Mouse (Mus musculus): ENCODE data around the gene Lmbrd1.
"Not testable (repeated sequence)": the region's sequence is repeated elsewhere in the genome, so short reads cannot be mapped to it uniquely, and the experiment has no call there.

Lmbrd1 gene

DNA sequence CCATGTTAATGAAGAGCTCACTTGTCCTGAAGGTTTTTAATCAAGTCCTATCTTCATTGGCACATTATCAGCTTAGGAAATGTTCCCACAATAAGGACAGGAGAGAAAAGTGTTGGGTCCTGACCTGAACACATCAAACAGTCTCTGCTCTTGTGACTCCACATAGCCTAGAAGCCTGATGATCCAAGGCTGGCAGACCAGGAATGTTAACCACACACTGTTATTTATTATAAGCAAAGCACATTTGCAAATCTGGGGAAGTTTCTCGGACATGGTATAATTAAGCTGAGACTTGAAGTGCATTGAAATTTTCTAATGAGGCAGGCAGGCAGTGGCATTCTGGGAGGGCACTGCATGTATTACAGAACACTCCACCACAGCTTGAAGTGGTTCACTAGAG, 41.8 kb downstream of the Lmbrd1 start:
- no peak for DNase-seq (ENCODE audit: low read depth, low spot score)

DNA sequence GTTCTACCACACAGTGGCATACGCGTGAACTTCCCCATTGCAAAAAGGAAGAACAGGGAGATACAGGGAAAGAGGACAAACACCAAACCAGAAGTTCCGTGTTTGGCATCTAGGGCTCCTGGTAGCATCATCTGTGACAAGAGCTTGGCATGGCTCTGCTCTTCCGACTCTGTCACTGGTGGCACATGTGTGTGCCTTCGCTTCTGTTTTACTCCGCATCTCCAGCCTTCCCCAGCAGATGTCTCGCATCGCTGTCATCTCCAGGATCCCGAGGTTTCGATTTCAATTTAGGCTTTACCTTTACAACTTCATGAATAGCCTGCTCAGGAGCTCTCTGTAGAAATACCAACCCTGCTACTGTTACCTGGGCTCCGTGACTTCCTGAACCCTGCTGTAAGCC, 51.4 kb downstream of the Lmbrd1 start:
- DNase-seq (ENCODE audit: low read depth, low spot score) = no peak

DNA sequence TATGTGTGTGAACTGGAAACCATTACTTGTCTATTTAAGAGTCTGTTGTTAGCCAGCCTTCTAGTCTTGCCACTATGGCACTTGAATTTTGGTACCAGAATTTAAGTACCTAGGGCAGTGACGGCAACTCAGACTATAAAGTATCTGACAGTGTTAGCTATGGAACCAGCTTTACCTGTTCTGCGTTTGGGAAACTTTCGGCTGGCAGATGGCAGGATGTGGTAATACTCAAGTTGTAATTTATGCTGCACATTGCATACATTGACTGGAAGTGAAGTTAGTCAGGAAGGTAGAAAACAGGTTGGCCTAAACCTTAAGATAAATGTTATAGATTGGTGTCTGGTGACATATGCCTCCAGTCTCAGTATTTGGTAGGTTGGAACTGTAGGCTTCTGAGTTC, 53.9 kb downstream of the Lmbrd1 start:
- DNase-seq (ENCODE audit: low read depth, low spot score) = no peak

DNA sequence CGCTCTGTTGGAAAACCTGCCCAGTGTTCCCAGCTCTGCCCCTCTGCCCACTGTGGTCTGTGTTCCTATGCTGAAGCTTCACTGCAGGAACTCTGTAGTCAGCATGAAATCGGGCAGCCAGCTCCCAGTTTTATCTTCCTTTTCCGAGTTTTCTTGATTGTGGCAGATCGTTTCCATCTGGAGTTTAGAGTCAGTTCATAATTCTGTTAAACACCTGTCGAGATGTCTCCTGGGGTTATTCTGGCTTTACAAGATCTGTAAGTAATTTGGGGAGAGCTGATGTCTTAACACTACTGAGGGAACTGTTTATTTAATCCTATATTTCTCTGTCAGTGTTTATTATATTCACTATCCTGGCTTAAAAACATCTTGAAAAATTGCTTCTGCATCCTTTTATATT, 56.4 kb downstream of the Lmbrd1 start:
- no peak for DNase-seq (ENCODE audit: low read depth, low spot score)

DNA sequence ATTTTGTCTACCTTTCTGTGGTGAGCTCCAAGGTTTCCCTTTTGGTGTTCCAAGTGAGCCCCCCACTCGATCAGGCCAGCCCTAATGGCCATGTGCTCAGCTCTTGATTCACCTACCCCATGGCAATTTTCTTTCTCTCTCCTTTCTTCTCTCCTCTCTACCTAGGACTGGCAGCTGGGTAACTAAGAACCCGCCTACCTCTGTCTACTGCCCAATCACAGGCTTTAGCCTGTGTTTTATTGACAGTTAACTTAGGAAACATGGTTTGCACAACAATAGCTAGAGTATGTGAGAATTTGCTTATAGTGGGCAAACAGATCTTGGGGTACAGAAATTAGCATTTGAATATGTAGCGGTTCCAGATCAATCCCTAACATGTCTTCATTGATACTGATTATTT, 62.5 kb downstream of the Lmbrd1 start:
- DNase-seq (ENCODE audit: low read depth, low spot score) = no peak

DNA sequence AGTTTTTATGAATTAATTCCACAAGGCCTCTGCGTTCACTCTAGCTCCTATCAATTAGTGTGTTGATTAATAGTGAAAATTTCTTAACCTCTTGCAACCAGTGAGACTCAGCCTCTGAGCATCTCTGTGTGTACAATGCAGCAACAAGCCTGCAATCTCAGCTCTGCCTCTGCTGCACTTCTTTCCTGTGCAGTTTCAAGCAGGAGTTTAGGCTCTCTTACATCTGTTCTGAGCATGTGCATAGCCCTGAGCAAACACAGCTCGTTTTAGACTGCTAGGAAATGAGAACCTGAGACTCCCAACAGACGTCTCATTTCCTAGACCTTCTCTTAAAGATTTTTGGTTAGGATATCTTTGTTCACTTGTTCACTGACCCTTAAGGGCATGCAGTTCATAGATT, 63.1 kb downstream of the Lmbrd1 start:
- DNase-seq (ENCODE audit: low read depth, low spot score) = no peak

DNA sequence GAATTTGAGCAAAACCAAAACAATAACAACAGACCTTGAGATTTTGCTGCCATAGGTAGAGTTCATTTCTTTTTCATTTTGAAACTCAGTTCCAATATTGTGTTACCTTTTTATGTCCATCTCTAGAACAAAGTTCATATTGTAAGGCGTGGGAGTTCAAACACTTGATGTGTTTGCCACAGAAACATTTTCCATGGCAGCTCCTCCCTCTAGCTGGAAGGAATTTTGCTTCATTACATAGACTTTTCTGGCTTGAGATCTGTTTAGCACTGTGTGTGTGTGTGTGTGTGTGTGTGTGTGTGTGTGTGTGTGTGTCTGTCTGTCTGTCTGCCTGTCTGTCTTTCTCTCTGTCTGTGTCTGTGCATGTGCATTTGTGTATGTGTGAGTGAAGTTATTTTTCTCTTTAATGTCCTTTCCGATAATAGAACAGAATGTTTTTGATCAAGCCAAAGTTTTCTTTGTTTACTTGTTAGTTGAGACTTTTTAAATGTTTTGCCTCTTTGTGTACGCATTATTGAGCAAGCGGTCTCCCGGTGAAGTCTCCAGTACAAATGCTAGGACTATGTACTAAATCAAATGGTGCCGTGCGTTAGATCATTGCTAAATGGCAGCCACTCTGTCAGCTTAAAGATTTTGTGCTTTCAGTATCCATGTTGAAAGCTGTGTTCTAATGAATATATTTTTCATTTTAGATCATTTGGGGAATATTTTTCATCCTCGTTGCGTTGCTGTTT, 64.9 kb downstream of the Lmbrd1 start:
- DNase-seq (ENCODE audit: low read depth, low spot score) = no peak

DNA sequence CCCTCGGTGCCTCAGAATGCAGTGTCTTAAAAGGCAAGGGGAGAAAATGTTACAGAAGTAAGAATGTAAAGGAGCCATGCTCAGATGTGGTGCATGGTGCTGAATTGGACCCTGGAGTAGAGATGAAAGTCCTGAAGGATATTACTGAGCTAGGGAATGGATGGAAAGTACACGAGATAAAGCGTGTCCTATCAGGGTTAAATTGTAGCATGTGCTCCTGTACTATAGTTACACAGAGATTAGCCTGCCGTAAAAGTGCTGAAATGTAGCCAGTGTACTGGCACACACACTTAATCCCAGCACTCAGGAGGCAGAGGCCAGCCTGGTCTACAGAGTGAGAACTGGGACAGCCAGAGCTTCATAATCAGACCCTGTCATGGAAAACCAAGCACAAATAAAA, 74.3 kb downstream of the Lmbrd1 start:
- DNase-seq (ENCODE audit: low read depth, low spot score) = no peak

DNA sequence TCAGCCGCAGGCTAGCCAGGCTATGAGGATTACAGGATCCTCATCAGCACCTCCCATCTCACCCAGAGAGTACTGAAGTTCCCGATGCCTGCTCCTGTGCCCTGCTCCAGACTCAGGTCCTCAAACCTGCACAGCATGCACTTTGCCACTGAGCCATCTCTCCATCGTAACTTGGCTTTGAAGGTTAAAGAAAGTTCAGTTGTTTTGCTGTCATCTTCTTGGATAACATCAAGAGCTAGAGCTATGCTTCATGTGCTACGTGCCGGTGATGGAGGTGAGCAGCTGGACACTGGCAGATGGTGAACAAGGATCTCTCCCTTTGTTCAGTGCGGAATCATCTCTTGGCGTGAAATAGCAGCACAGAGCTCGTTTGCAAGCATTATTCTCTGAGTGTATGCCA, 80.1 kb downstream of the Lmbrd1 start:
- no peak for DNase-seq (ENCODE audit: low read depth, low spot score)

DNA sequence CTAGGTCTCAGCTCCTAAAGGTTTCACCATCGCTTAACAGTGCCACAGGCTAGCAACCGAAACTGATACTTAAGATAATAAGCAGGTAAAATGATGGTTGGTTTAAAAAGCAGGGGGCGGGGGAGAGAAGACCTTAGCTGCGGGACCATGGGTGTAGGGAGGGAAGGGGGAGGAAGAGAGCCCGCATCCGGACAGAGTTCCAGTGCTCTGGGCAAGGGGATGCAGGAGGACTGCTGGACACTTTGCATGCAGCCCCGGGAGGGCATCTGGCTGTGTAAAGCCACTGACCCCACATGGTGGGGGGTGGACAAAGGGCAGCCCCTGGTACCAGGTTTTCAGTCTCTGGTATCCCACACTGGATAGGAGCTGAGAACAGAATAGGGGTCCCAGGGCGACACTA, 88.0 kb downstream of the Lmbrd1 start:
- DNase-seq (ENCODE audit: low read depth, low spot score) = no peak

DNA sequence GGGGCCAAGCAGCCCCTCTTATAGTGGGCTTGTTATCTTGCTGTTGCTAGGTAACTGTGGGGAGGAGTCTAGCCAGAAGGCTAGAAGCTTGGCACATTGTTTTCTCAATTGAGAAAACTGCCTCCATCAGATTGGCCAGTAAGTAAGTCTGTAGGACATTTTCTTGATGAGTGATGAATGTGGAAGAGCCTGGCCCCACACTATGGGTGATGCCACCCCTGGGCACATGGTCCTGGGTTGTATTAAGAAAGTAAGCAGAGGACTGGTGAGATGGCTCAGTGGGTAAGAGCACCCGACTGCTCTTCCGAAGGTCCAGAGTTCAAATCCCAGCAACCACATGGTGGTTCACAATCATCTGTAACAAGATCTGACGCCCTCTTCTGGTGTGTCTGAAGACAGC, 88.8 kb downstream of the Lmbrd1 start:
- DNase-seq (ENCODE audit: low read depth, low spot score) = not testable (repeated sequence)

DNA sequence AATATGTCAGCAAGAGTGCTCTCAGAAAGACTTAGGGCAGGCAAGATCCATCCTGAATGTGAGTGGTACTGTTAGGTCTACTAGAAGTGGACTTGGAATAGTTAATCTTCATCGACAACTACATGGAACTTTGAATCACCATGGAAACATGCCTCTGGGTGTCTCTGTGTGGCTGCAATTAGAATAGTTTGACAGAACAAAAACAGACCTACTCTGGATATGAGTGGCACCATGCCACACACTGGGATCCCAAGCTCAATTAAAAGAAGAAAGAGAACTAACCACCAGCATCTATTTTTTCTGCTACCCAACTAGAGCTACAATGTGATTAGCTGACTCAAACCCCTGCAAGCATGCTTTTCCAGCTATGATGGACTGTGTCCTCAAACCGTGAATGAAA, 95.2 kb downstream of the Lmbrd1 start:
- no peak for DNase-seq (ENCODE audit: low read depth, low spot score)

DNA sequence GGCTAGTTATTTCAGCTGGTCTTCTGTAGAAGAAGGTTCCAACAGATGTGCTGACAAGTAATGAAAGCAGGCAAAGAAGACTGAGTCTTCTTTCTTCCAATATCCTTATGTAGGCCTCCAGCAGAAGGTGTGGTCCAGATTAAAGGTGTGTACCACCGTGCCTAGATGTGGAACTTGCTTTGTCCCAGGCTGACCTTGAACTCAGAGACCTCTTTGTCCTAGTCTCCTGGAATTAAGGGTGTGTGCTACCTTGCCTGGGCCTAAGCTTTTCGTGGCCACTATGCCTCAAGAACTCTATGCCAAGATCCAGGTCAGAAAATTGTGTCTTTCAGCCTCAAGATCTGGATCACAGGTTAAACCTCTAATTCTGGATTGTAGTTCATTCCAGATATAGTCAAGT, 98.1 kb downstream of the Lmbrd1 start:
- DNase-seq (ENCODE audit: low read depth, low spot score) = no peak

DNA sequence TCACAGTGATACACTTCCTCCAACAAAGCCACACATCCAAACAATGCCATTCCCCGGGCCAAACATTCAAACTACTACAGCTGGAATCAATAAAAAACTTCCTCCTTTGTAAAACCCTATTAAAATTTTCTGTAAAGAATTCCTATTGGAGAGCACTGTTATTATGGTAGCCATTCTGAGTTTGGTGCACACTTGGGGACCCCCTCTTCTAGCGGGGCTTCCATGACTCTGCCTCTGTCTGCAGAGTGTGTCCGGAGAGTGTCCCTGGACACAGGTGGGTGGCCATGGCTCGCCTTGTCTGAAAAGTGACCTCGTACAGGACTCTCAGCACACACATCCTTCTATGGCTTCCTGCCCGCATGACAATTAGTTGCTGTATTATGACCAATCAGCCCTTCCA, 114.7 kb downstream of the Lmbrd1 start:
- no peak for DNase-seq (ENCODE audit: low read depth, low spot score)

DNA sequence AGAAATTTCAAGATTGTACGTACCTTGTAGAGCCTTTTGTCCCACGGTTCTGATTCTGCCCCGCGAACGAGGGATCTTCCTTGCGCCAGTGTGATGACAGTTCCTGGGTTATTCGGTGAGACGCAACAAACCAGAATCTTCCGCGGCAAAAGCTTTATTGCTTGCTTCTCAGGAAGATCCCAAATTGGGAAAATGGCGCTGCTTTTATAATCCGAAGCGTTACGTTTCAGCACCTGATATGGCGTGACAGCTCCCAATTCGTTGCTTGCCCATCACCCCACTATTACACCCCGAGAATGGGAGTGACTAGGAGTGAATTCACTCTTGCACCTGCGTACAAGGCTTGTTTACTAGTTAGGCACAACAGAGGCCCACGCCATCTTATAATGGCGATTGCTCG, 129.5 kb downstream of the Lmbrd1 start:
- not testable (repeated sequence) for DNase-seq (ENCODE audit: low read depth, low spot score)
